23 mouse cellular contexts compared by ENCODE assay signal in the genomic region with DNA sequence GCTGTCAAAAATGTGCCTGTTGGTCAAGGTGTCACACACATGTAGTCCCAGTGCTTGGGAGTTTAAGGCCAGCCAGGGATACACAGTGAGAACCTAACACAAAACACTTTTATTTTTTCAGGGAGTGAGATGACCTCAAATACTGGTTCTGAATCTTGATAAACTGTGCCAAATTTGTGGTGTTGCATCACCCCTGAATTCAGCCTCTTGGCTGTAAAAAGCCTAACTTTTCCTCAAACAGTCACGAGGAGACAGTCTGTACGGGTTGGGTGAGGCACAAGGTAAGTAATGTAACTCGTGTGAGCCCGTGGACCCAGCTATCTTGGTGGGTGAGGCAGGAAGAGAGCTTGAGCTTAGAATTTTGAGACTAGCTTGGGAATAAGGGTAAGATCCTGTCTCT.
DNase-seq lines count a peak whose midpoint lies in the region; ATAC-seq and TF ChIP-seq lines count a peak whose summit lies in the region.
"Had no signal": no experiment of that assay in that cellular context is flagged by ENCODE, and none has a peak within 500 bp of the region (broad histone marks: within the 10 kb centered on the region; RNA-seq: fewer than 3 reads in every experiment).

No protein-coding gene starts in this region.

- ATAC-seq in lung, postnatal 0 days: no peak
- no peak for ATAC-seq in hindbrain, postnatal 0 days
- ATAC-seq: forebrain, embryonic 14.5 days; inflammation-experienced regulatory T-cells, adult 6 months; intestine, postnatal 0 days had no signal

- no peak for TF ChIP-seq CTCF in lung, postnatal 0 days (IDR thresholded peaks at IDR 0.05)
- TF ChIP-seq CTCF in hindbrain, postnatal 0 days (IDR thresholded peaks at IDR 0.05; ENCODE audit: low read depth): no peak

- no peak overlapping the region for H3K4me3 ChIP-seq in lung, postnatal 0 days (ENCODE audit: low read depth, low read length)
- H3K4me3 ChIP-seq in hindbrain, postnatal 0 days (ENCODE audit: low read length): no peak overlapping the region
- H3K4me3 ChIP-seq: embryonic facial prominence, embryonic 10.5 days; forebrain, embryonic 10.5 days; gastrocnemius, adult 2 months; heart, embryonic 10.5 days; heart, embryonic 15.5 days; hindbrain, embryonic 13.5 days had no signal

- 52% methylated on average over 4 of the region's 4 CpGs for WGBS in lung, postnatal 0 days
- 88% methylated on average over 4 of the region's 4 CpGs for WGBS in hindbrain, postnatal 0 days

- no peak overlapping the region for H3K9ac ChIP-seq in lung, postnatal 0 days (replicated peaks; ENCODE audit: low read depth)
- no peak overlapping the region for H3K9ac ChIP-seq in hindbrain, postnatal 0 days (replicated peaks; ENCODE audit: low read length)
- H3K9ac ChIP-seq: heart, embryonic 15.5 days; hindbrain, embryonic 13.5 days had no signal

- no peaks in the 10 kb centered on the region for H3K36me3 ChIP-seq in lung, postnatal 0 days (ENCODE audit: insufficient read depth, low read length)
- H3K36me3 ChIP-seq in hindbrain, postnatal 0 days (ENCODE audit: insufficient read depth, low read length): no peaks in the 10 kb centered on the region
- H3K36me3 ChIP-seq: embryonic facial prominence, embryonic 10.5 days; forebrain, embryonic 10.5 days; heart, embryonic 10.5 days; heart, embryonic 15.5 days; hindbrain, embryonic 13.5 days had no signal

- DNase-seq in adrenal gland, postnatal 10 days: peak; percentile 20
- no peak for DNase-seq in adrenal gland, adult 18-20 months (ENCODE audit: low spot score in 2 of 2)
- peak; percentile 30 for DNase-seq in lung, postnatal 36 days
- DNase-seq in lung, postnatal 0 days (ENCODE audit: low spot score): no peak
- DNase-seq in fibroblast of lung, adult 2 months (ENCODE audit: low read depth): peak; percentile 54
- no peak for DNase-seq in embryo, embryonic 9.5 days (ENCODE audit: extremely low spot score)
- DNase-seq in hindbrain, postnatal 0 days (ENCODE audit: low spot score): no peak
- no peak for DNase-seq in T-cell, adult 2 months (ENCODE audit: low spot score)
- DNase-seq: cerebellum, adult 8-10 months; cerebellum, postnatal 14 days; gastrocnemius, adult 2 months; gastrocnemius, postnatal 25 days; heart, adult 18-20 months; heart, postnatal 14 days; kidney, adult 8-10 months had no signal

- TF ChIP-seq EP300 in lung, postnatal 0 days (IDR thresholded peaks at IDR 0.05): no peak

- no peak overlapping the region for H3K4me2 ChIP-seq in lung, postnatal 0 days (replicated peaks; ENCODE audit: low read depth, low read length)
- H3K4me2 ChIP-seq in hindbrain, postnatal 0 days (ENCODE audit: low read depth, low read length): no peak overlapping the region
- H3K4me2 ChIP-seq: heart, embryonic 15.5 days; hindbrain, embryonic 13.5 days had no signal

- H3K27ac ChIP-seq in lung, postnatal 0 days (ENCODE audit: low read length): no peak overlapping the region
- no peak overlapping the region for H3K27ac ChIP-seq in hindbrain, postnatal 0 days
- H3K27ac ChIP-seq: embryonic facial prominence, embryonic 10.5 days; forebrain, embryonic 10.5 days; gastrocnemius, adult 2 months; heart, embryonic 10.5 days; heart, embryonic 15.5 days; hindbrain, embryonic 13.5 days had no signal

- no peaks in the 10 kb centered on the region for H3K27me3 ChIP-seq in lung, postnatal 0 days (replicated peaks; ENCODE audit: insufficient read depth, low read length)
- H3K27me3 ChIP-seq in hindbrain, postnatal 0 days (ENCODE audit: insufficient read depth, low read length): no peaks in the 10 kb centered on the region
- H3K27me3 ChIP-seq: heart, embryonic 15.5 days; hindbrain, embryonic 13.5 days had no signal

- H3K4me1 ChIP-seq in lung, postnatal 0 days (ENCODE audit: insufficient read depth, low read depth, low read length): no peaks in the 10 kb centered on the region
- no peaks in the 10 kb centered on the region for H3K4me1 ChIP-seq in hindbrain, postnatal 0 days (ENCODE audit: insufficient read depth, low read length)
- H3K4me1 ChIP-seq: embryonic facial prominence, embryonic 10.5 days; forebrain, embryonic 10.5 days; heart, embryonic 10.5 days; heart, embryonic 15.5 days; hindbrain, embryonic 13.5 days had no signal

- H3K9me3 ChIP-seq in lung, postnatal 0 days (ENCODE audit: low read length): no peaks in the 10 kb centered on the region
- H3K9me3 ChIP-seq in hindbrain, postnatal 0 days (ENCODE audit: low read length): no peaks in the 10 kb centered on the region
- H3K9me3 ChIP-seq: embryonic facial prominence, embryonic 10.5 days; forebrain, embryonic 10.5 days; heart, embryonic 10.5 days; heart, embryonic 15.5 days; hindbrain, embryonic 13.5 days had no signal

Comparison
In these comparisons a context has a peak if more than half of its experiments do, and no peak if none do; other contexts are left out.
1. DNase-seq: peak in adrenal gland, postnatal 10 days (single experiment), lung, postnatal 36 days (single experiment) and fibroblast of lung, adult 2 months (single experiment); none in adrenal gland, adult 18-20 months (0 of 2), lung, postnatal 0 days (single experiment), embryo, embryonic 9.5 days (single experiment), hindbrain, postnatal 0 days (single experiment) and T-cell, adult 2 months (single experiment).